Mouse (Mus musculus) lung, postnatal 0 days (tissue): Measurements from ENCODE around the gene Catspere2. TPM values are rescaled to one million over a fixed set of nuclear protein-coding genes. Genes with fewer than 3 reads are reported as not detected.
"Not testable (repeated sequence)": the region's sequence is repeated elsewhere in the genome, so short reads cannot be mapped to it uniquely, and the experiment has no call there.

ENCODE experiments used
- ATAC-seq: fragments of 200-750 bp; cut with Nextera tagmentation; 2 replicates; pipeline ENCODE4 v1.8.0; 2017; ENCODE audit warnings: moderate library complexity
- DNase-seq: peaks from one replicate; pipeline ENCODE4 v3.0.0-alpha.2; 2016; ENCODE audit warnings: low spot score
- H3K27ac ChIP-seq: fragments of 300-500 bp; sonication (generic); 2 replicates; pipeline ENCODE4 v1.5.1; 2014; ENCODE audit warnings: antibody characterized with exemption, mild to moderate bottlenecking, low read length, mixed read lengths
- H3K27me3 ChIP-seq: fragments of 300-500 bp; sonication (generic); replicated peaks from 2 replicates; pipeline ENCODE4 v1.6.1; 2014; ENCODE audit warnings: low read length, mixed read lengths; ENCODE audit not compliant: insufficient read depth
- H3K36me3 ChIP-seq: fragments of 300-500 bp; sonication (generic); 2 replicates; pipeline ENCODE4 v1.6.1; 2014; ENCODE audit warnings: low read length, mixed read lengths; ENCODE audit not compliant: insufficient read depth
- H3K4me1 ChIP-seq: fragments of 300-500 bp; sonication (generic); 2 replicates; pipeline ENCODE4 v1.6.1; 2014; ENCODE audit warnings: antibody characterized with exemption, low read depth, low read length, mixed read lengths; ENCODE audit not compliant: insufficient read depth
- H3K4me2 ChIP-seq: fragments of 300-500 bp; sonication (generic); replicated peaks from 2 replicates; pipeline ENCODE4 v1.6.1; 2014; ENCODE audit warnings: low read depth, mild to moderate bottlenecking, low read length, moderate library complexity, mixed read lengths
- H3K4me3 ChIP-seq: fragments of 300-500 bp; sonication (generic); 2 replicates; pipeline ENCODE4 v1.5.1; 2014; ENCODE audit warnings: low read depth, low read length
- H3K9ac ChIP-seq: fragments of 300-500 bp; sonication (generic); replicated peaks from 2 replicates; pipeline ENCODE4 v1.6.1; 2014; ENCODE audit warnings: low read depth, mild to moderate bottlenecking
- H3K9me3 ChIP-seq: fragments of 300-500 bp; sonication (generic); 2 replicates; pipeline ENCODE4 v1.6.1; 2016; ENCODE audit warnings: low read length, mixed read lengths
- CTCF ChIP-seq: IDR thresholded peaks from 2 replicates; pipeline ENCODE4 v1.5.1; 2016; ENCODE audit warnings: antibody characterized with exemption, mild to moderate bottlenecking
- EP300 ChIP-seq: IDR thresholded peaks from 2 replicates; pipeline ENCODE4 v1.6.1; 2016; ENCODE audit warnings: antibody characterized with exemption, mild to moderate bottlenecking, control low read depth
- WGBS: fragments of 180-500 bp; shearing (Covaris S2); extraction: QIAGEN DNeasy Blood & Tissue Kit; methylation state at CpG from one replicate; pipeline ENCODE4 v1.1.7; 2014; 5-methylcytosine and 5-hydroxymethylcytosine counted together
- polyA plus RNA-seq: library from polyadenylated mRNA; unstranded; fragments of >200 nt; fragmentation: Nextera tagmentation; extraction: Ambion mirVana; gene quantifications from 2 replicates; pipeline ENCODE4 v1.2.1, GENCODE M21; 2015

The Catspere2 gene
- 1.9 TPM in 2 replicates for polyA plus RNA-seq

GRCm38 (mm10) chr1:177983024-177983450, at the start of gene Catspere2:
Gene Catspere2 (plus strand): TSS chr1:177983423.
- ATAC-seq (peak; percentile 97), DNase-seq (peak; percentile 98)
- not testable (repeated sequence) for H3K9me3 ChIP-seq, H3K27me3 ChIP-seq, H3K4me1 ChIP-seq, H3K36me3 ChIP-seq
- H3K4me2 ChIP-seq, result peak within 1 kb of the TSS; percentile 57
- peak within 1 kb of the TSS; percentile 59 for H3K4me3 ChIP-seq
- WGBS, result 1% methylated on average over 20 of the region's 21 CpGs
- TF ChIP-seq CTCF, result peak; percentile 52
- H3K27ac ChIP-seq, result peak within 1 kb of the TSS; percentile 66; the same call in 1 of the 2 replicates
- H3K9ac ChIP-seq, result 0 out of 2 replicates have a peak within 1 kb of the TSS, but pooled peaks have one; percentile 44

- peak; percentile 23; the same call in 1 of the 2 replicates for ATAC-seq
- H3K9me3 ChIP-seq, H3K4me2 ChIP-seq, H3K4me1 ChIP-seq, H3K36me3 ChIP-seq, H3K4me3 ChIP-seq, H3K27ac ChIP-seq, H3K9ac ChIP-seq, H3K27me3 ChIP-seq: not testable (repeated sequence)
- WGBS, result 2% methylated on average over 3 of the region's 4 CpGs
- DNase-seq, result peak; percentile 10
- peak; percentile 58 for TF ChIP-seq CTCF
Observed at GRCm38 (mm10) chr1:177940422-177940977, 42.7 kb upstream of the Catspere2 start.

GRCm38 (mm10) chr1:177981276-177981675, 1.9 kb upstream of the Catspere2 start:
- no peak for ATAC-seq
- DNase-seq, result no peak
- no peak for TF ChIP-seq CTCF
- TF ChIP-seq EP300, result no peak
- no peaks in the 10 kb centered on the region for H3K4me1 ChIP-seq
- H3K27ac ChIP-seq, result no peak overlapping the region
- no peaks in the 10 kb centered on the region for H3K36me3 ChIP-seq
- WGBS, result 81% methylated on average over 1 of the region's 1 CpGs
- no peak overlapping the region for H3K9ac ChIP-seq
- no peaks in the 10 kb centered on the region for H3K9me3 ChIP-seq
- no peak overlapping the region for H3K4me2 ChIP-seq
- no peaks in the 10 kb centered on the region for H3K27me3 ChIP-seq
- H3K4me3 ChIP-seq, result no peak overlapping the region

GRCm38 (mm10) chr1:177983582-177983981, 359 bp downstream of the Catspere2 start:
- H3K9me3 ChIP-seq, H3K27me3 ChIP-seq, H3K36me3 ChIP-seq, H3K4me1 ChIP-seq, DNase-seq: not testable (repeated sequence)
- H3K9ac ChIP-seq, result 0 out of 2 replicates have a peak overlapping the region, but pooled peaks have one; percentile 44
- peak; percentile 20 for ATAC-seq
- H3K4me2 ChIP-seq, result peak overlapping the region; percentile 57
- H3K27ac ChIP-seq, result peak overlapping the region; percentile 66; the same call in 1 of the 2 replicates
- 0% methylated on average over 17 of the region's 41 CpGs for WGBS
- H3K4me3 ChIP-seq, result peak overlapping the region; percentile 59

GRCm38 (mm10) chr1:177984206-177984605, 983 bp downstream of the Catspere2 start:
- WGBS, result 47% methylated on average over 9 of the region's 9 CpGs
- H3K27ac ChIP-seq, result no peak overlapping the region
- DNase-seq (peak; percentile 86), ATAC-seq (peak; percentile 26)
- H3K27me3 ChIP-seq, result no peaks in the 10 kb centered on the region
- no peak overlapping the region for H3K9ac ChIP-seq
- peak overlapping the region; percentile 25; the same call in 1 of the 2 replicates for H3K4me2 ChIP-seq
- TF ChIP-seq EP300, result peak; percentile 52; the same call in 1 of the 2 replicates
- no peak for TF ChIP-seq CTCF
- peak overlapping the region; percentile 2; the same call in 1 of the 2 replicates for H3K4me3 ChIP-seq
- H3K9me3 ChIP-seq, result no peaks in the 10 kb centered on the region
- no peaks in the 10 kb centered on the region for H3K36me3 ChIP-seq
- no peaks in the 10 kb centered on the region for H3K4me1 ChIP-seq

- H3K27ac ChIP-seq, ATAC-seq, H3K9ac ChIP-seq, H3K4me1 ChIP-seq, H3K27me3 ChIP-seq, H3K4me3 ChIP-seq, H3K9me3 ChIP-seq, H3K36me3 ChIP-seq, DNase-seq, H3K4me2 ChIP-seq: not testable (repeated sequence)
- WGBS, result 93% methylated on average over 1 of the region's 1 CpGs
Observed at GRCm38 (mm10) chr1:177987476-177987875, 4.3 kb downstream of the Catspere2 start.
